Mouse (Mus musculus) left cerebral cortex, postnatal 36 days (tissue): ENCODE results near the gene Alox5ap. TPM values are rescaled to one million over a fixed set of nuclear protein-coding genes. Genes with fewer than 3 reads are reported as not detected.

Experiments used
- DNase-seq, 2 experiments: peaks; one replicate each; pipeline ENCODE4 v3.0.0; 2021 to 2022; ENCODE audit warnings: low spot score in 2 of 2, mixed read lengths in 1 of 2
- intact Hi-C: fragments of 180-260 bp; cut with DNase I; formaldehyde crosslinking; loops from one replicate; pipeline ENCODE4 v1.15.1; 2025
- total RNA-seq, 2 experiments: library from RNA; stranded (reverse); gene quantifications; 2 replicates each; pipeline ENCODE4 v1.2.3; 2021

Alox5ap gene
- total RNA-seq, 2 experiments from 2014 or later: 12.5 to 14.2 TPM

- no peak for DNase-seq
- intact Hi-C loops: no loop called here
Measured at GRCm38 (mm10) chr5:149297464-149297863, 32.9 kb downstream of the Alox5ap start.

DNA sequence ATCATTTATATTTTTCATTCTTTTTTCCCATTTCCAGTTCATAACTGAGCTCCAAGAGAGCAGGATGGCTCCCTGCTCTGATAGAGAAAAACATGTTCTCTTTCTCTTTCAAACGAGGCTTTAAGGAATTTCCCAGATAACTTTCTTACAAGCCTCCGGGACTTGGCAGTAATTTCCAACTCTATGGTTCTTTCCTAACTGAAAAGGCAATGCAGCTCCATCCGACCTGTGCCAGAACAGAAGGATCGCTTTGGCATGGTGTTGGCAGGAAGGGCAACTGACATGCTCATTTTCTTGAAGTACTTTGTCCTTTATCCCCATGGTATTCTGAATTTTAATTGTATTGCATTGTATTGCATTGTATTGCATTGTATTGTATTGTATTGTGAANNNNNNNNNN lies 33.7 kb downstream of the Alox5ap start:
- no peak for DNase-seq
- intact Hi-C loops: no loop called here

DNA sequence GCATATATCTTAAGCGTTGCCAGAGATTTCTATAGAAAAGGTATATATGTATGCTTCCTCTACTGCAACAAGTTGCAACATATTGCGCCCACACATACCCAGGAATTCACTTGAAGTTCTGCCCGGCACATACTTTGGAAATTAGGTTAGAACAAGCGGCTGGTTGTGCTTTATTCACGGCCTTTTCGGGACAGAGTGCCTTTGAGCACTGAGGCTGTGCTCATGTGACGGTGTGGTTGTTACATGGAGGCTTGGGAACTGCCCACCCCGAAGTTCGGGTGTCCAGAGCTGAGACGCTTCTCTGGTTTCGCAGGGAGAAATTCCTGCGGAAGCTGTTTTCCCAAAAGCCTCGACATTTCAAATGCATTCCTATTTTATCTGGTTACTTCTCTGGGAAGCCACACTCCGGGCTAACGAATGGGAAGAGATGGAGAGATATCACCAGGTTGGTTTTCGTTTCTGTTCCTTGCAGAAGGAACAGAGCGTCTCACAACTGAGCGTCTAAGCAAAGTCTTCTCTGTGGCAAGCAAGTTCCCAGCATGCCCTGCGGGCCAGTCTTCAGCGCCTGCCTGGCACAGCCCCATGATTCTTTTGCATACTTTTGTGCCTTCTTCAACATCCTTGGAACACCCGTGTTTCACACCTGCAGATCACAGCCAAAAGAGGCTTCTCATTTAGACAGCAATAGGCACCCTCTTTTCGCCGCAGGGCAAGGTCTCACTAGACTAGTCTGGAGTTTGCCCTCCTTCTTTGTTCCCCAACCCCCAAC lies 48.5 kb downstream of the Alox5ap start:
- DNase-seq: peak; percentile 67 to 76
- intact Hi-C loops: no loop called here

GRCm38 (mm10) chr5:149314514-149315081 lies 50.0 kb downstream of the Alox5ap start:
- intact Hi-C loops: no loop called here
- DNase-seq: no peak

- DNase-seq: no peak
- intact Hi-C loops: no loop called here
Measured at GRCm38 (mm10) chr5:149316926-149317325, 52.4 kb downstream of the Alox5ap start.

DNA sequence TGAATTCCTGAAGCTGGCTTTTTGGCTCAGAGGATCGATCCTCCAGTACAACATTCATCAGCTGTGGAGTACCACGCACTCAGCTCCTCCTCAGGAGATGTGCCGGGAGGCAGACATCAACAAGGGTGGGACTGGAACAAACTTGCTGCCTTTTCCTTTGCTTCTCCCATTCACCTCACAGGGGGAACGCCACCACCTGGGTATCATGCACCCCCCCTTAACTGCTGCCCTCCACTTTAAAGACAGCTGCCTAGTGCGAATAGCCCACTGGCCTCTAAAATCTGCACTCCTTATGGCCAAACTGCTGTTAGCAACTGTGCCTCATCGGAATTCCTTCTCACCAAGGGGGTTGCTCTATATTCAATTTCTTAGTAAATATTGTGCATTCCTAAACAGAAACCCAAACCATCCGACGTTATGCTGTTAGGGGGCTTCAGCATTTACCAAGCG lies 55.3 kb downstream of the Alox5ap start:
- no peak for DNase-seq
- intact Hi-C loops: no loop called here

DNA sequence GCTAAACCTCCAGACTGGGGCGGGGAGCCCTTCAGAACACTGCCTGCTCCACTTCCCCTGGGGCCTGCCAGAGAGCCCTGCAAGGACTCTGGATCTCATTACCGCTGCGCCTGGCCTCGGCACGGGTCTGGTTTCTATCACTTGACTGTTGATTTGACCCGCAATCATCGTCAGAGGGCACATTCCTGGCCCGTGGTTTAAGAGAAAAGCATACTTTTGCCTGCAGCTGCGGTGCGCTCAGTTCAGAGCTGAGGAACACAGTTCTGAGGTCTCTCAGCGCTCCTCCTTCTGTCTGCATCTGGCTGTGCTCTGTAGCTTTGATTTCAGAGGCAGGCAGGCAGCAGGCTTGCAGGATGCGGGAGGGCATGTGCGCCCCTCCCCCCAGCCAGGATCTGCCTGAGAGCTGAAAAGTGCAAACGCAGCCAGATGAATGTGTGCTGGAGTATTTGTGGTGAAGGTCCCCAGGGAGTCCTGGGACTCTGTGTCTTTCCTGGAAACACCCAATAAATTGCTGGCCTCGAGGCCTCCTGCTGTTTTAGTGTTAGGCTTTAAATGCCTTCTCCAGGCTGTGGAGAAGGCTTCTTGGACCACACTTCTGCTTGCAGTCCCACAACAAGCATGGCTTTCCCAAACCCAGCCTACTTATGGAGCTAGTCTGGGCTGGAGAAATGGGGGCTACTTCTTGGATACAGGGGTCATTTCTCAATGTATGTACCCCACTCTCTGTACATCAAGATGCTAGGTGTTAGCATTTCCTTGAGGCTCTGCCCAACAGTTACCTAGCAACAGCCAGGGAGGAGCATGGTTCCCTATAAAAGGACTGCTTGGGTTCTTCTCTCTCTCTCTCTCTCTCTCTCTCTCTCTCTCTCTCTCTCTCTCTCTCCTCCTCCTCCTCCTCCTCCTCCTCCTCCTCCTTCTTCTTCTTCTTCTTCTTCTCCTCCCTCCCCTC lies 56.2 kb downstream of the Alox5ap start:
- intact Hi-C loops: no loop called here
- peak; percentile 60 to 61 for DNase-seq

DNA sequence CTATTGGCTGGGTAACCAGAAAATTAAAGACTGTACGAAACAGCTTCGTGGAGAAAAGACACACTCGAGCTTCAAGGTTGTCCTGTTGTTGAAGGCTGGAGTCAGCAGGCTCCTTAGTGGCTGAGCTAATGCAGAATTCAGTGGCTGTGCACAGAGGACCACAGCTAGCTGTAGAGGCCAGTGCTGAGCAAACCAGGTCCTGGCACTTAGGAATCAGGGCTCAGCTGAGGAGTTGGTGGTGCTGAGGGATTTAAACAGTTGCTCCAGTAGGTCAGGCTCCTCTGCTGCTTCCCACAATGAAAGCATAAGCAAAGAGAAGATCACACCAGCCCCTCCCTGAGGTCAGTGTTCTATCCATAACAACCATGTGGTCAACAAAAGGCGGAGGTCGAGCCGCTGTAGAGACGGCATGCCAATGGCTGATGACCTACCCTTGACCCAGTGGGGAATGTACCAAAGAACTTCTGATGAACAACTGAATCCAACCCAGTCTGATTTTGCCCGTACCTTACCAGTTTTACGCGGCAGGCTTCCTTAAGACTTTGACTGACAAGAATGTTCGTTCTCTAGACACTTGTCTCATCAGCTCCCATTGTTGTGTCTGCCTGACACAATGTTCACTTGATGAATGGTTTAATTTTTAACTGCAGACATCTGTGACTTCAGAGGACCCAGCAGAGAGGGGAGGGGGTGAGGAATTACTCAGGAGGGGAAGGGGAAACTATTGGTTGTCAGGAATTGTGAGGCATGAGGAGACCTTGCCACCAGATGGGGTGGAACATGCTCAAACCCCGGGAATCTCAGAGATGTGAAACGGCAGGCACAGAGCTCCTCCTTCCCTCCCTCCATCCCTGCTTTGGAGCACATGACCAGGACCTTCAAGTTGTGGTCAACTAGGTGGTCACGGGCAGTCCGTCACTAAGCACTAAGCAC lies 57.6 kb downstream of the Alox5ap start:
- DNase-seq: no peak
- intact Hi-C loops: no loop called here

- intact Hi-C loops: no loop called here
- DNase-seq: no peak
Measured at GRCm38 (mm10) chr5:149322938-149323553, 58.5 kb downstream of the Alox5ap start.

DNA sequence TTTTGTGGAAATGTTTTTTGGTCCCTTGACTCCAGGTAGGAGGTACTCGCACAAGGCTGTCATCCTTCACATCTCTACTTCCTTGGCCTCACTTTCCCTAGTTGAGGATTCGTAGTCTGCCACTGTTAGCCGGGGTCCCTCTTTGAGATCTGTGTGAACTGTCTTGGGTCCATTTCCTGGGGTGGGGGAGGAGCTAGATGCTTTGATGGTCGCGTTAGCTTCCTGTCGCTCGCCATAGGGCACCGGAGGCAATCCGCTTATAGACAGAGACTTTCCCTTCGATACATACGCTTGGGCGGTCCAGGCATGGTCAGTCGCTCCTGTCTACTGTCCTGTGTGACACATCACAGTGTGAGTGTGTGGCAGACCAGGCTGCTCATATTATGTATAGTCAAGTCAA lies 60.2 kb downstream of the Alox5ap start:
- intact Hi-C loops: no loop called here
- no peak for DNase-seq

GRCm38 (mm10) chr5:149329098-149329887 lies 64.7 kb downstream of the Alox5ap start:
- DNase-seq: no peak
- intact Hi-C loops: no loop called here

DNA sequence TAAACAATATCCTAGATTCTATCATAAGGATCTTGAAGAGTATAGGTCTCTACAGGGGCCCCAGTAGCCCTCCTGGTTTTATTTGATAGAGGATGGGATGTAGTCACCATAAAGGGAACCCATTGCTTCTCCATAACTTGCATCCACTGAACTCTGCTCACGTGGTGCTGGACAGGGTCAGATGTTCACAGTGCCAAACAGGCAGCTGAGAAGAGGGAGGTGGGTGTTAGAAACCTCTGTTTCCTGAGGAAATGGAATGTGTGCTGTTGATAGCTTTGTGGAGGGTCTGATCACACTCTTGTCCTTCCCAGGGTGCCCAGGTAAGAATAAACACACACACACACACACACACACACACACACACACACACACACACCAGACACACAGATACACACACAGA lies 66.0 kb downstream of the Alox5ap start:
- no peak for DNase-seq
- intact Hi-C loops: no loop called here

- intact Hi-C loops: no loop called here
- DNase-seq: no peak
Measured at GRCm38 (mm10) chr5:149331407-149332143, 67.0 kb downstream of the Alox5ap start.

GRCm38 (mm10) chr5:149332787-149333186 lies 68.2 kb downstream of the Alox5ap start:
- intact Hi-C loops: no loop called here

GRCm38 (mm10) chr5:149333941-149334698 lies 69.6 kb downstream of the Alox5ap start:
- peak in 1 of 2 experiments; percentile 51 for DNase-seq
- intact Hi-C loops: no loop called here

More at GRCm38 (mm10) chr5:149332787-149333186, 68.2 kb downstream of the Alox5ap start:
- DNase-seq: no peak

GRCm38 (mm10) chr5:149335009-149335408 lies 70.4 kb downstream of the Alox5ap start:
- intact Hi-C loops: loop anchor here (5.0 kb wide), 3 partner anchors 123 to 528 kb away; partner anchors contain the start of genes Hmgb1 and Uspl1
- DNase-seq: peak; percentile 47 to 54
